Comparison of ENCODE assay signal across 10 mouse cellular contexts in the genomic region with DNA sequence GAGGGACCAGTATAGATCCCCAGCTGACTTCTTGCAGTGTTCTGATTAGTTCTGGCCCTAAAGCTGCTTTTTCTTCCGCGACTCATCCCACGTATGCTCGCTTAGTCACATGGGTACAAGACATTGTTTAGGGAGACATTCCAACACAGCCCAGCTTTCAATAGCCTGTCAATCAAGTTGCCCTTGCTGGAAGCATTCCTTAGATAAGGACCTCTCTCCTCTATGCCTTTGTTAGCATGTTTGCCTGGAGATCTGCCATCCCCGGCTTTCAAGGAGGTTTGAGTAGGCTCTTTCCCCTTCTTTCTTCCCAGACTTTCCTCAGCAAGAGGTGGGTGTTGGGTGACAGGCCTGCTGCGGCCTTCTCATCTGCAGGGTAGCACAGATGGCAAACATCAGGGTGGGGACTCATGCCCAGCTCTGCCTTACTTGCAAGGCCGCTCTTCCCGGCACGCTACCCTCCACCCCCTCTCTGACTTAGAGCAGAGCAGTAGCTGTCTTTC.
DNase-seq lines count a peak whose midpoint lies in the region; ATAC-seq and TF ChIP-seq lines count a peak whose summit lies in the region.
"Had no signal": no experiment of that assay in that cellular context is flagged by ENCODE, and none has a peak within 500 bp of the region (broad histone marks: within the 10 kb centered on the region; RNA-seq: fewer than 3 reads in every experiment).

No protein-coding gene starts in this region.

- peak; percentile 45; the same call in 1 of the 2 replicates for ATAC-seq in forebrain, embryonic 13.5 days
- ATAC-seq in intestine, embryonic 15.5 days, result no peak

- no peak overlapping the region for H3K4me2 ChIP-seq in forebrain, embryonic 13.5 days
- H3K4me2 ChIP-seq in intestine, embryonic 15.5 days (replicated peaks), result no peak overlapping the region

- H3K27ac ChIP-seq in forebrain, embryonic 13.5 days, result no peak overlapping the region
- no peak overlapping the region for H3K27ac ChIP-seq in intestine, embryonic 15.5 days
- H3K27ac ChIP-seq in gastrocnemius, adult 2 months, result no peak overlapping the region
- H3K27ac ChIP-seq: macrophage had no signal

- no peak overlapping the region for H3K9ac ChIP-seq in forebrain, embryonic 13.5 days
- no peak overlapping the region for H3K9ac ChIP-seq in intestine, embryonic 15.5 days

- no peaks in the 10 kb centered on the region for H3K4me1 ChIP-seq in forebrain, embryonic 13.5 days
- no peaks in the 10 kb centered on the region for H3K4me1 ChIP-seq in intestine, embryonic 15.5 days (replicated peaks)

- H3K4me3 ChIP-seq in forebrain, embryonic 13.5 days, result no peak overlapping the region
- H3K4me3 ChIP-seq in intestine, embryonic 15.5 days (replicated peaks), result no peak overlapping the region
- H3K4me3 ChIP-seq in gastrocnemius, adult 2 months, result no peak overlapping the region

- intact Hi-C loops in gastrocnemius, adult 2 months (cut with DNase I), result no loop called here

- H3K9me3 ChIP-seq in forebrain, embryonic 13.5 days (replicated peaks), result no peaks in the 10 kb centered on the region
- no peaks in the 10 kb centered on the region for H3K9me3 ChIP-seq in intestine, embryonic 15.5 days

- WGBS in forebrain, embryonic 13.5 days, result 35% methylated on average over 9 of the region's 9 CpGs
- 57% methylated on average over 9 of the region's 9 CpGs for WGBS in intestine, embryonic 15.5 days

- H3K27me3 ChIP-seq in forebrain, embryonic 13.5 days, result no peaks in the 10 kb centered on the region
- H3K27me3 ChIP-seq in intestine, embryonic 15.5 days (replicated peaks), result no peaks in the 10 kb centered on the region

- DNase-seq in left cerebral cortex, adult 18-20 months (ENCODE audit: low spot score in 2 of 2), result peak; percentile 50 to 65
- DNase-seq in left cerebral cortex, adult 11 months (ENCODE audit: low spot score), result no peak
- peak; percentile 25 for DNase-seq in layer of hippocampus, adult 9-11 months
- DNase-seq in right cerebral cortex, postnatal 25 days, result peak; percentile 53
- DNase-seq in kidney, postnatal 36 days, result no peak
- no peak for DNase-seq in gastrocnemius, adult 2 months

- no peak for TF ChIP-seq CTCF in gastrocnemius, adult 2 months (IDR thresholded peaks at IDR 0.05)

- H3K36me3 ChIP-seq in forebrain, embryonic 13.5 days (ENCODE audit: poor library complexity, severe bottlenecking), result no peaks in the 10 kb centered on the region
- H3K36me3 ChIP-seq in intestine, embryonic 15.5 days, result no peaks in the 10 kb centered on the region
- H3K36me3 ChIP-seq: G1E had no signal

Comparison
In these comparisons a context has a peak if more than half of its experiments do, and no peak if none do; other contexts are left out.
1. DNase-seq: peak in left cerebral cortex, adult 18-20 months (2 of 2), layer of hippocampus, adult 9-11 months (single experiment) and right cerebral cortex, postnatal 25 days (single experiment); none in left cerebral cortex, adult 11 months (single experiment), kidney, postnatal 36 days (0 of 2) and gastrocnemius, adult 2 months (single experiment).